Mouse (Mus musculus): Measurements from ENCODE around the gene Zfp989. TPM values are rescaled to one million over a fixed set of nuclear protein-coding genes. Genes with fewer than 3 reads are reported as not detected.
"Not testable (repeated sequence)": the region's sequence is repeated elsewhere in the genome, so short reads cannot be mapped to it uniquely, and the experiment has no call there.

Gene Zfp989
- polyA plus RNA-seq (2014; fragmentation: Nextera tagmentation; extraction: Ambion mirVana): 0.35 TPM in 1 of 2 replicates, not detected in the other

- DNase-seq (ENCODE audit: low spot score); H3K9me3 ChIP-seq (ENCODE audit: control insufficient read depth, low read length); H3K4me1 ChIP-seq (replicated peaks; ENCODE audit: control insufficient read depth, insufficient read depth, low read length); H3K4me2 ChIP-seq (ENCODE audit: low read depth, low read length, severe bottlenecking); H3K9ac ChIP-seq (ENCODE audit: low read length); ATAC-seq (replicated peaks; ENCODE audit: low FRiP score); H3K36me3 ChIP-seq (ENCODE audit: control insufficient read depth, insufficient read depth, low read length); H3K27ac ChIP-seq (ENCODE audit: low read depth, low read length); H3K4me3 ChIP-seq (ENCODE audit: low read depth, low read length); H3K27me3 ChIP-seq (ENCODE audit: control insufficient read depth, insufficient read depth, low read length): not testable (repeated sequence)
- 94% methylated on average over 5 of the region's 5 CpGs for WGBS
Observed at GRCm38 (mm10) chr4:146971757-146972156, at the start of gene Zfp989. Gene Zfp989 (plus strand): TSS chr4:146971976.

DNA sequence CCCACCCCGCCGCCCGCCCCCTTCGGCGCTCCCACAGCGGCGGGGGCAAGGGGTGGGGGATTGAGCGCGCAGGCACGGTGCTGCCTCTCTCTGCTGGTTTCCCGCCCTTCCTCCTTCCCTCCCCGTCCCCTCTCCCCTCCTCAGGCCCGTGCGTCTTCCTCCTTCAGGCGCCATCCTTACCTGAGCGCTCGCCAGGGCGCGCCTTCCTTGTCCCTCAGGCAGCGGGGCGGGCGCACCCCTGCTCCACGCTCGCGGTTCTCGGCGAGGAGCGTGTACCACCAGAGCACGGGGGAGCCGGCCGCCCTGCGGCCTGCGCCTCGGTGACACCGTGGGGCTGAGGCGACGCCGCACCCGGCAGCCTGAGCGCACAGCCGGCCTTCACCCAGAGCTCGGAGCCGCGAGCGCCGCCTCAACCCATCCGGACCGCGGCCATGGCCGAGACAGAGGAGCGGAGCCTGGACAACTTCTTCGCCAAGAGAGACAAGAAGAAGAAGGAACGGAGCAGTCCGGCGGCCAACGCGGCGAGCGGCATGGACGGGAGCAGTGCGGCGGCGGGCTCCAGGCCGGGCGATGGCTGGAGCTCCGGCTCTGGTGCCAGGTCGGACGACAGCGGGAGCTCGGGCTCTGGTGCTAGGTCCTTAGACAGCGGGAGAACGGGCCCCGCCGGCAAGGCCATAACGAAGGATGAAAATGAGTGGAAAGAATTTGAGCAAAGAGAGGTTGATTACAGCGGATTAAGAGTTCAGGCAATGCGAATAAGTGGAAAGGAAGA lies 39.3 kb upstream of the Zfp989 start:
- DNase-seq (ENCODE audit: low spot score) (peak; percentile 55), ATAC-seq (replicated peaks; ENCODE audit: low FRiP score) (peak; percentile 66)
- H3K36me3 ChIP-seq (ENCODE audit: control insufficient read depth, insufficient read depth, low read length): no peaks in the 10 kb centered on the region
- H3K4me3 ChIP-seq (ENCODE audit: low read depth, low read length): peak overlapping the region; percentile 12; the same call in 1 of the 2 replicates
- peaks cover 3% of the 10 kb centered on the region; the same call in 1 of the 2 replicates for H3K9me3 ChIP-seq (ENCODE audit: control insufficient read depth, low read length)
- no peaks in the 10 kb centered on the region for H3K4me1 ChIP-seq (replicated peaks; ENCODE audit: control insufficient read depth, insufficient read depth, low read length)
- H3K9ac ChIP-seq (ENCODE audit: low read length): no peak overlapping the region; the same call in 1 of the 2 replicates
- no peaks in the 10 kb centered on the region; the same call in 1 of the 2 replicates for H3K27me3 ChIP-seq (ENCODE audit: control insufficient read depth, insufficient read depth, low read length)
- H3K4me2 ChIP-seq (ENCODE audit: low read depth, low read length, severe bottlenecking): peak overlapping the region; percentile 42
- 11% methylated on average over 76 of the region's 77 CpGs for WGBS
- H3K27ac ChIP-seq (ENCODE audit: low read depth, low read length): no peak overlapping the region

DNA sequence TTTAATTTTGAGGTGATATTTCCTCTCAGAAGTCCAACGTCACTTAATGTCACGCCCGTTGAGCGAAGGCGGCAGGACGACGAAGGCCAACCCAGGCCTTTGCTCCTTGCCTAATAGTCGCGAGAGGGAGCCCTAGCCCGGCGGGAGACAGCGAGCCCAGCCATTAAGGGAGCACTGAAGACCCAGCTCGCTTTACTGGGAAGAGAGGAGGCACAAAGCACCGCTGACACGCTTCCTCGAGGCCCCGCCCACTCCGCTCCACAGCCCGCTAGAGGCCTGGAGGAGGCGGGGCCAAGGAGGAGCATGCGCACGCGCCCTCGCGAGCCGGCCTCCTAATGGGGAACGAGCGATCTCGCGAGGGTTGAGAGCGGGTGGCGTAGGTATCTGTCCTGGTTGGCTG lies 30.1 kb upstream of the Zfp989 start:
- not testable (repeated sequence) for H3K36me3 ChIP-seq (ENCODE audit: control insufficient read depth, insufficient read depth, low read length); H3K27ac ChIP-seq (ENCODE audit: low read depth, low read length); ATAC-seq (replicated peaks; ENCODE audit: low FRiP score); H3K27me3 ChIP-seq (ENCODE audit: control insufficient read depth, insufficient read depth, low read length); H3K4me1 ChIP-seq (replicated peaks; ENCODE audit: control insufficient read depth, insufficient read depth, low read length); H3K4me3 ChIP-seq (ENCODE audit: low read depth, low read length); H3K4me2 ChIP-seq (ENCODE audit: low read depth, low read length, severe bottlenecking); H3K9me3 ChIP-seq (ENCODE audit: control insufficient read depth, low read length); H3K9ac ChIP-seq (ENCODE audit: low read length)
- DNase-seq (ENCODE audit: low spot score): peak; percentile 44
- WGBS: 65% methylated on average over 32 of the region's 32 CpGs

DNA sequence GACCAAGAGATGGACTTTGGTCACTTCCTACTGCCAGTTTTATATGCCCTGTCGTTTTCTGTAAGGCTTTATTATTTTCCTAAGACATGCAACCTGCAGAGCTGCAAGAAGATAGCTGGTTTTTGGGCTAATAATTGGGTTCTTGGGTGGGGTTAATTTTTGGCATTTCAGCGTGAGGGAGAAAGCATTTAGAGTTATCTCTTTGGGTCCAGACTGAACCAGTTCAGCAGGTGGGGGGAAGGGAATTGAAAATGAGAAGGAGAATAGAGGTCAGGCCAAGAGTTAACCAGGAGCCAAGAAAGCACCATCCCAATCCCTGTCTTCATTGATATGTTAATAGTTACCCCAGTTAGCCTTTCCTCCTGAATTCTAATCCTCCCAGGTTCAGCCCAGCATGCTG lies 4.8 kb downstream of the Zfp989 start:
- H3K27me3 ChIP-seq (ENCODE audit: control insufficient read depth, insufficient read depth, low read length); H3K4me3 ChIP-seq (ENCODE audit: low read depth, low read length); ATAC-seq (replicated peaks; ENCODE audit: low FRiP score); H3K27ac ChIP-seq (ENCODE audit: low read depth, low read length); DNase-seq (ENCODE audit: low spot score); H3K9me3 ChIP-seq (ENCODE audit: control insufficient read depth, low read length); H3K4me1 ChIP-seq (replicated peaks; ENCODE audit: control insufficient read depth, insufficient read depth, low read length); H3K9ac ChIP-seq (ENCODE audit: low read length); H3K4me2 ChIP-seq (ENCODE audit: low read depth, low read length, severe bottlenecking); H3K36me3 ChIP-seq (ENCODE audit: control insufficient read depth, insufficient read depth, low read length): not testable (repeated sequence)
- WGBS: 17% methylated on average over 2 of the region's 2 CpGs

DNA sequence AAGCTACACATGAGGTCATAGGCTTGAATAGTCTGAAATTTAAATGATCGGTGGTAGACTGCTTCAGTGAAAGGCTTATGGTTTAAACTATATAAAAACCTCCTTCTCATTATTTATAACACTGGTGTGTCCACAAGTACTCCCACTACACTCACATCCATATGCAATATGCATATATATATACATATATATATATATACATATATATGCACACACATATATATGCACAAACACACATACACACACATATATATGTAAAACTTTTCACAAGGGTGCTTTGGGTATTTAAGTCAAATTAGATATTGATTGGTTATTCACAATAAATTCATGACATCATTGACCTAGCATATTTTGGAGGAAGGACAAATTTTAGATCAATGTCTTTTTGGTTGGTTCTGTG lies 46.6 kb downstream of the Zfp989 start:
- H3K4me3 ChIP-seq (ENCODE audit: low read depth, low read length); H3K27me3 ChIP-seq (ENCODE audit: control insufficient read depth, insufficient read depth, low read length); H3K9ac ChIP-seq (ENCODE audit: low read length); ATAC-seq (replicated peaks; ENCODE audit: low FRiP score); DNase-seq (ENCODE audit: low spot score); H3K9me3 ChIP-seq (ENCODE audit: control insufficient read depth, low read length); H3K4me2 ChIP-seq (ENCODE audit: low read depth, low read length, severe bottlenecking); H3K27ac ChIP-seq (ENCODE audit: low read depth, low read length); H3K4me1 ChIP-seq (replicated peaks; ENCODE audit: control insufficient read depth, insufficient read depth, low read length); H3K36me3 ChIP-seq (ENCODE audit: control insufficient read depth, insufficient read depth, low read length): not testable (repeated sequence)
- WGBS: no CpG with 5 or more reads among the region's 1 CpGs

GRCm38 (mm10) chr4:147021550-147021949 lies 49.8 kb downstream of the Zfp989 start, which contains the start of gene Rex2:
Gene Rex2 (plus strand): TSS chr4:147021850.
- not testable (repeated sequence) for H3K9ac ChIP-seq (ENCODE audit: low read length); DNase-seq (ENCODE audit: low spot score); ATAC-seq (replicated peaks; ENCODE audit: low FRiP score); H3K4me1 ChIP-seq (replicated peaks; ENCODE audit: control insufficient read depth, insufficient read depth, low read length); H3K36me3 ChIP-seq (ENCODE audit: control insufficient read depth, insufficient read depth, low read length); H3K4me3 ChIP-seq (ENCODE audit: low read depth, low read length); H3K27me3 ChIP-seq (ENCODE audit: control insufficient read depth, insufficient read depth, low read length); H3K4me2 ChIP-seq (ENCODE audit: low read depth, low read length, severe bottlenecking); H3K27ac ChIP-seq (ENCODE audit: low read depth, low read length); H3K9me3 ChIP-seq (ENCODE audit: control insufficient read depth, low read length)
- no CpG with 5 or more reads among the region's 6 CpGs for WGBS

GRCm38 (mm10) chr4:147026374-147026773 lies 54.6 kb downstream of the Zfp989 start:
- not testable (repeated sequence) for H3K4me2 ChIP-seq (ENCODE audit: low read depth, low read length, severe bottlenecking); ATAC-seq (replicated peaks; ENCODE audit: low FRiP score); H3K9me3 ChIP-seq (ENCODE audit: control insufficient read depth, low read length); H3K27ac ChIP-seq (ENCODE audit: low read depth, low read length); H3K9ac ChIP-seq (ENCODE audit: low read length); H3K36me3 ChIP-seq (ENCODE audit: control insufficient read depth, insufficient read depth, low read length); H3K4me3 ChIP-seq (ENCODE audit: low read depth, low read length); H3K27me3 ChIP-seq (ENCODE audit: control insufficient read depth, insufficient read depth, low read length); H3K4me1 ChIP-seq (replicated peaks; ENCODE audit: control insufficient read depth, insufficient read depth, low read length); DNase-seq (ENCODE audit: low spot score)
- WGBS: 65% methylated on average over 1 of the region's 1 CpGs

GRCm38 (mm10) chr4:147031308-147032036 lies 59.7 kb downstream of the Zfp989 start:
- not testable (repeated sequence) for H3K27me3 ChIP-seq (ENCODE audit: control insufficient read depth, insufficient read depth, low read length); H3K4me3 ChIP-seq (ENCODE audit: low read depth, low read length); DNase-seq (ENCODE audit: low spot score); H3K4me1 ChIP-seq (replicated peaks; ENCODE audit: control insufficient read depth, insufficient read depth, low read length); H3K27ac ChIP-seq (ENCODE audit: low read depth, low read length); H3K9ac ChIP-seq (ENCODE audit: low read length); H3K36me3 ChIP-seq (ENCODE audit: control insufficient read depth, insufficient read depth, low read length); H3K4me2 ChIP-seq (ENCODE audit: low read depth, low read length, severe bottlenecking); H3K9me3 ChIP-seq (ENCODE audit: control insufficient read depth, low read length)
- WGBS: 88% methylated on average over 1 of the region's 2 CpGs
- ATAC-seq (replicated peaks; ENCODE audit: low FRiP score): peak; percentile 55

All from forebrain, embryonic 11.5 days (tissue).